10 mouse cellular contexts compared by ENCODE assay signal in genomic region chr4:139500814-139501213, GRCm38 (mm10). TPM values are rescaled to one million over a fixed set of nuclear protein-coding genes. Genes with fewer than 3 reads are reported as not detected.
A peak's percentile ranks its signal among the peaks of the same experiment; 100 is the strongest.
DNase-seq lines count a peak whose midpoint lies in the region; ATAC-seq lines count a peak whose summit lies in the region.
"Had no signal": no experiment of that assay in that cellular context is flagged by ENCODE, and none has a peak within 500 bp of the region (broad histone marks: within the 10 kb centered on the region; RNA-seq: fewer than 3 reads in every experiment).

No protein-coding gene starts in this region.

- DNase-seq in frontal cortex, postnatal 25 days (ENCODE audit: low spot score in 2 of 2) = no peak
- peak; percentile 89 for DNase-seq in 3134 (ENCODE audit: extremely low read depth, insufficient read length, low spot score)
- peak; percentile 26 for DNase-seq in ZHBTc4 (ENCODE audit: low read depth, low spot score)
- peak; percentile 12 for DNase-seq in heart, adult 8-10 months (ENCODE audit: low spot score)
- DNase-seq in yolk sac, embryonic 10.5 days (ENCODE audit: low spot score) = no peak
- DNase-seq in urinary bladder, postnatal 36 days (ENCODE audit: low spot score in 2 of 2) = no peak
- DNase-seq in spleen, adult 12 weeks (ENCODE audit: low spot score) = no peak
- DNase-seq: kidney, adult 9 months; liver had no signal

- ATAC-seq in frontal cortex, adult (ENCODE audit: low TSS enrichment) = peak; percentile 69; the same call in 1 of the 2 replicates

RNA-seq across cellular contexts. Expression of gene Iffo2, which starts 29.5 kb away (rescaled TPM):
- 1 to 10 TPM; 3.5 to 4.4 (median 4.2) TPM for total RNA-seq in heart, adult 8-10 months (2022)

Comparison
In these comparisons a context has a peak if more than half of its experiments do, and no peak if none do; other contexts are left out.
1. DNase-seq: peak in 3134 (single experiment), ZHBTc4 (single experiment) and heart, adult 8-10 months (single experiment); none in frontal cortex, postnatal 25 days (0 of 2), yolk sac, embryonic 10.5 days (single experiment), urinary bladder, postnatal 36 days (0 of 2) and spleen, adult 12 weeks (single experiment).